Mouse (Mus musculus): ENCODE data around the gene Cfap299. TPM values are rescaled to one million over a fixed set of nuclear protein-coding genes. Genes with fewer than 3 reads are reported as not detected.

The Cfap299 gene
- polyA plus RNA-seq, 1 experiment from 2014 or later: 1.5 TPM

GRCm38 (mm10) chr5:98476539-98476938 lies 147.4 kb downstream of the Cfap299 start:
- 94% methylated on average over 3 of the region's 3 CpGs for WGBS
- Histone ChIP-seq H3K4me3 (ENCODE audit: low read depth, low read length) (no peak overlapping the region), H3K9me3 (replicated peaks; ENCODE audit: control insufficient read depth, low read length) (no peaks in the 10 kb centered on the region), H3K9ac (ENCODE audit: low read length) (no peak overlapping the region), H3K27me3 (replicated peaks; ENCODE audit: control insufficient read depth, insufficient read depth, low read length) (no peaks in the 10 kb centered on the region), H3K4me2 (ENCODE audit: low read length) (no peak overlapping the region), H3K4me1 (ENCODE audit: control insufficient read depth, insufficient read depth, low read length) (no peaks in the 10 kb centered on the region), H3K36me3 (ENCODE audit: control insufficient read depth, insufficient read depth, low read length) (no peaks in the 10 kb centered on the region), H3K27ac (ENCODE audit: low read depth, low read length) (no peak overlapping the region)
- ATAC-seq (no peak), DNase-seq (ENCODE audit: low spot score) (peak; percentile 13)

GRCm38 (mm10) chr5:98477261-98477660 lies 148.2 kb downstream of the Cfap299 start:
- DNase-seq (ENCODE audit: low spot score): no peak

GRCm38 (mm10) chr5:98483507-98483906 lies 154.4 kb downstream of the Cfap299 start:
- DNase-seq (ENCODE audit: low spot score) (no peak), ATAC-seq (no peak)
- Histone ChIP-seq H3K4me2 (ENCODE audit: low read length) (no peak overlapping the region), H3K9me3 (replicated peaks; ENCODE audit: control insufficient read depth, low read length) (no peaks in the 10 kb centered on the region), H3K36me3 (ENCODE audit: control insufficient read depth, insufficient read depth, low read length) (no peaks in the 10 kb centered on the region), H3K4me3 (ENCODE audit: low read depth, low read length) (no peak overlapping the region), H3K9ac (ENCODE audit: low read length) (no peak overlapping the region), H3K27ac (ENCODE audit: low read depth, low read length) (no peak overlapping the region), H3K27me3 (replicated peaks; ENCODE audit: control insufficient read depth, insufficient read depth, low read length) (no peaks in the 10 kb centered on the region), H3K4me1 (ENCODE audit: control insufficient read depth, insufficient read depth, low read length) (no peaks in the 10 kb centered on the region)
- WGBS: 81% methylated on average over 5 of the region's 5 CpGs

More at GRCm38 (mm10) chr5:98477261-98477660, 148.2 kb downstream of the Cfap299 start:
- H3K27me3 ChIP-seq (replicated peaks; ENCODE audit: control insufficient read depth, insufficient read depth, low read length): no peaks in the 10 kb centered on the region
- H3K9ac ChIP-seq (ENCODE audit: low read length): no peak overlapping the region
- ATAC-seq: no peak
- H3K4me1 ChIP-seq (ENCODE audit: control insufficient read depth, insufficient read depth, low read length): no peaks in the 10 kb centered on the region
- H3K9me3 ChIP-seq (replicated peaks; ENCODE audit: control insufficient read depth, low read length): no peaks in the 10 kb centered on the region
- no peaks in the 10 kb centered on the region for H3K36me3 ChIP-seq (ENCODE audit: control insufficient read depth, insufficient read depth, low read length)
- H3K4me2 ChIP-seq (ENCODE audit: low read length): no peak overlapping the region
- 84% methylated on average over 8 of the region's 8 CpGs for WGBS
- no peak overlapping the region for H3K4me3 ChIP-seq (ENCODE audit: low read depth, low read length)
- no peak overlapping the region for H3K27ac ChIP-seq (ENCODE audit: low read depth, low read length)

- WGBS: 79% methylated on average over 1 of the region's 1 CpGs
- ATAC-seq: no peak
Measured at GRCm38 (mm10) chr5:98485189-98485588, 156.1 kb downstream of the Cfap299 start.

GRCm38 (mm10) chr5:98498317-98498716 lies 169.2 kb downstream of the Cfap299 start:
- WGBS: 90% methylated on average over 4 of the region's 4 CpGs
- H3K27ac ChIP-seq (ENCODE audit: low read depth, low read length): no peak overlapping the region
- H3K27me3 ChIP-seq (replicated peaks; ENCODE audit: control insufficient read depth, insufficient read depth, low read length): no peaks in the 10 kb centered on the region
- no peak for DNase-seq (ENCODE audit: low spot score)
- H3K9ac ChIP-seq (ENCODE audit: low read length): no peak overlapping the region
- no peak overlapping the region for H3K4me2 ChIP-seq (ENCODE audit: low read length)
- H3K36me3 ChIP-seq (ENCODE audit: control insufficient read depth, insufficient read depth, low read length): no peaks in the 10 kb centered on the region
- H3K4me3 ChIP-seq (ENCODE audit: low read depth, low read length): no peak overlapping the region
- no peaks in the 10 kb centered on the region for H3K9me3 ChIP-seq (replicated peaks; ENCODE audit: control insufficient read depth, low read length)
- no peaks in the 10 kb centered on the region for H3K4me1 ChIP-seq (ENCODE audit: control insufficient read depth, insufficient read depth, low read length)
- ATAC-seq: no peak

More at GRCm38 (mm10) chr5:98485189-98485588, 156.1 kb downstream of the Cfap299 start:
- no peaks in the 10 kb centered on the region for H3K9me3 ChIP-seq (replicated peaks; ENCODE audit: control insufficient read depth, low read length)
- no peak overlapping the region for H3K27ac ChIP-seq (ENCODE audit: low read depth, low read length)
- no peaks in the 10 kb centered on the region for H3K4me1 ChIP-seq (ENCODE audit: control insufficient read depth, insufficient read depth, low read length)
- H3K4me2 ChIP-seq (ENCODE audit: low read length): no peak overlapping the region
- H3K27me3 ChIP-seq (replicated peaks; ENCODE audit: control insufficient read depth, insufficient read depth, low read length): no peaks in the 10 kb centered on the region
- H3K4me3 ChIP-seq (ENCODE audit: low read depth, low read length): no peak overlapping the region
- H3K36me3 ChIP-seq (ENCODE audit: control insufficient read depth, insufficient read depth, low read length): no peaks in the 10 kb centered on the region
- H3K9ac ChIP-seq (ENCODE audit: low read length): no peak overlapping the region
- DNase-seq (ENCODE audit: low spot score): no peak

- no peak overlapping the region for H3K4me3 ChIP-seq (ENCODE audit: low read depth, low read length)
- H3K4me1 ChIP-seq (ENCODE audit: control insufficient read depth, insufficient read depth, low read length): no peaks in the 10 kb centered on the region
- no peak overlapping the region for H3K4me2 ChIP-seq (ENCODE audit: low read length)
- no peaks in the 10 kb centered on the region for H3K27me3 ChIP-seq (replicated peaks; ENCODE audit: control insufficient read depth, insufficient read depth, low read length)
- no peak overlapping the region for H3K27ac ChIP-seq (ENCODE audit: low read depth, low read length)
- WGBS: 92% methylated on average over 7 of the region's 7 CpGs
- no peak for ATAC-seq
- no peaks in the 10 kb centered on the region for H3K9me3 ChIP-seq (replicated peaks; ENCODE audit: control insufficient read depth, low read length)
- no peak for DNase-seq (ENCODE audit: low spot score)
- no peaks in the 10 kb centered on the region for H3K36me3 ChIP-seq (ENCODE audit: control insufficient read depth, insufficient read depth, low read length)
- H3K9ac ChIP-seq (ENCODE audit: low read length): no peak overlapping the region
Measured at GRCm38 (mm10) chr5:98516214-98516613, 187.1 kb downstream of the Cfap299 start.

- Histone ChIP-seq H3K36me3 (ENCODE audit: control insufficient read depth, insufficient read depth, low read length) (no peaks in the 10 kb centered on the region), H3K4me2 (ENCODE audit: low read length) (no peak overlapping the region), H3K4me1 (ENCODE audit: control insufficient read depth, insufficient read depth, low read length) (no peaks in the 10 kb centered on the region), H3K4me3 (ENCODE audit: low read depth, low read length) (no peak overlapping the region), H3K27me3 (replicated peaks; ENCODE audit: control insufficient read depth, insufficient read depth, low read length) (no peaks in the 10 kb centered on the region), H3K9me3 (replicated peaks; ENCODE audit: control insufficient read depth, low read length) (no peaks in the 10 kb centered on the region), H3K27ac (ENCODE audit: low read depth, low read length) (no peak overlapping the region), H3K9ac (ENCODE audit: low read length) (no peak overlapping the region)
- ATAC-seq (no peak), DNase-seq (ENCODE audit: low spot score) (no peak)
- WGBS: 87% methylated on average over 2 of the region's 2 CpGs
Measured at GRCm38 (mm10) chr5:98520118-98520517, 191.0 kb downstream of the Cfap299 start.

GRCm38 (mm10) chr5:98522270-98522977 lies 193.3 kb downstream of the Cfap299 start:
- H3K4me1 ChIP-seq (ENCODE audit: control insufficient read depth, insufficient read depth, low read length): no peaks in the 10 kb centered on the region
- ATAC-seq (no peak), DNase-seq (ENCODE audit: low spot score) (no peak)
- no peak overlapping the region for H3K4me2 ChIP-seq (ENCODE audit: low read length)
- H3K36me3 ChIP-seq (ENCODE audit: control insufficient read depth, insufficient read depth, low read length): no peaks in the 10 kb centered on the region
- no peak overlapping the region for H3K9ac ChIP-seq (ENCODE audit: low read length)
- no peaks in the 10 kb centered on the region for H3K27me3 ChIP-seq (replicated peaks; ENCODE audit: control insufficient read depth, insufficient read depth, low read length)
- H3K9me3 ChIP-seq (replicated peaks; ENCODE audit: control insufficient read depth, low read length): no peaks in the 10 kb centered on the region
- no peak overlapping the region for H3K27ac ChIP-seq (ENCODE audit: low read depth, low read length)
- WGBS: 91% methylated on average over 7 of the region's 7 CpGs
- no peak overlapping the region for H3K4me3 ChIP-seq (ENCODE audit: low read depth, low read length)

GRCm38 (mm10) chr5:98523050-98523449 lies 193.9 kb downstream of the Cfap299 start:
- no peaks in the 10 kb centered on the region for H3K36me3 ChIP-seq (ENCODE audit: control insufficient read depth, insufficient read depth, low read length)
- H3K4me1 ChIP-seq (ENCODE audit: control insufficient read depth, insufficient read depth, low read length): no peaks in the 10 kb centered on the region
- no peak overlapping the region for H3K4me3 ChIP-seq (ENCODE audit: low read depth, low read length)
- no peak overlapping the region for H3K27ac ChIP-seq (ENCODE audit: low read depth, low read length)
- ATAC-seq (no peak), DNase-seq (ENCODE audit: low spot score) (no peak)
- no peaks in the 10 kb centered on the region for H3K9me3 ChIP-seq (replicated peaks; ENCODE audit: control insufficient read depth, low read length)
- no peak overlapping the region for H3K4me2 ChIP-seq (ENCODE audit: low read length)
- 81% methylated on average over 7 of the region's 7 CpGs for WGBS
- no peaks in the 10 kb centered on the region for H3K27me3 ChIP-seq (replicated peaks; ENCODE audit: control insufficient read depth, insufficient read depth, low read length)
- H3K9ac ChIP-seq (ENCODE audit: low read length): no peak overlapping the region
